Mouse (Mus musculus) hindbrain, postnatal 0 days (tissue): ENCODE results near the gene Tbc1d16. TPM values are rescaled to one million over a fixed set of nuclear protein-coding genes. Genes with fewer than 3 reads are reported as not detected.
"Not testable (repeated sequence)": the region's sequence is repeated elsewhere in the genome, so short reads cannot be mapped to it uniquely, and the experiment has no call there.

Experiments
- ATAC-seq: fragments of 200-750 bp; cut with Nextera tagmentation; 2 replicates; pipeline ENCODE4 v1.8.0; 2017; ENCODE audit warnings: mild to moderate bottlenecking, moderate TSS enrichment, moderate library complexity
- DNase-seq: peaks from one replicate; pipeline ENCODE4 v3.0.0-alpha.2; 2015; ENCODE audit warnings: low spot score
- H3K27ac ChIP-seq: fragments of 300-500 bp; sonication (generic); 2 replicates; pipeline ENCODE4 v1.5.1; 2014; ENCODE audit warnings: mild to moderate bottlenecking
- H3K27me3 ChIP-seq: fragments of 300-500 bp; sonication (generic); 2 replicates; pipeline ENCODE4 v1.6.1; 2014; ENCODE audit warnings: low read length, mixed read lengths; ENCODE audit not compliant: insufficient read depth
- H3K36me3 ChIP-seq: fragments of 300-500 bp; sonication (generic); 2 replicates; pipeline ENCODE4 v1.6.1; 2014; ENCODE audit warnings: low read length, mixed read lengths; ENCODE audit not compliant: insufficient read depth
- H3K4me1 ChIP-seq: fragments of 300-500 bp; sonication (generic); 2 replicates; pipeline ENCODE4 v1.6.1; 2014; ENCODE audit warnings: antibody characterized with exemption, low read length, mixed read lengths; ENCODE audit not compliant: insufficient read depth
- H3K4me2 ChIP-seq: fragments of 300-500 bp; sonication (generic); 2 replicates; pipeline ENCODE4 v1.6.1; 2014; ENCODE audit warnings: low read depth, mild to moderate bottlenecking, low read length, moderate library complexity, mixed read lengths
- H3K4me3 ChIP-seq: fragments of 300-500 bp; sonication (generic); 2 replicates; pipeline ENCODE4 v1.5.1; 2014; ENCODE audit warnings: low read length
- H3K9ac ChIP-seq: fragments of 300-500 bp; sonication (generic); replicated peaks from 2 replicates; pipeline ENCODE4 v1.6.1; 2014; ENCODE audit warnings: mild to moderate bottlenecking, low read length, moderate library complexity, mixed read lengths
- H3K9me3 ChIP-seq: fragments of 300-500 bp; sonication (generic); 2 replicates; pipeline ENCODE4 v1.6.1; 2016; ENCODE audit warnings: low read length, mixed read lengths
- CTCF ChIP-seq: IDR thresholded peaks from 2 replicates; pipeline ENCODE4 v1.5.1; 2016; ENCODE audit warnings: antibody characterized with exemption, control low read depth, low read depth
- WGBS: fragments of 180-500 bp; shearing (Covaris S2); extraction: QIAGEN DNeasy Blood & Tissue Kit; methylation state at CpG from one replicate; pipeline ENCODE4 v1.1.7; 2014; 5-methylcytosine and 5-hydroxymethylcytosine counted together
- polyA plus RNA-seq: library from polyadenylated mRNA; unstranded; fragments of >200 nt; fragmentation: Nextera tagmentation; extraction: Ambion mirVana; gene quantifications from 2 replicates; pipeline ENCODE4 v1.2.1, GENCODE M21; 2015
- total RNA-seq: library from RNA; depleted of rRNA; stranded (reverse); fragments of >200 nt; gene quantifications from 2 replicates; pipeline ENCODE4 v1.2.3, GENCODE M21; 2014

The Tbc1d16 gene
- total and polyA plus RNA-seq, 2 experiments from 2014 or later: 42.1 to 161 TPM

DNA sequence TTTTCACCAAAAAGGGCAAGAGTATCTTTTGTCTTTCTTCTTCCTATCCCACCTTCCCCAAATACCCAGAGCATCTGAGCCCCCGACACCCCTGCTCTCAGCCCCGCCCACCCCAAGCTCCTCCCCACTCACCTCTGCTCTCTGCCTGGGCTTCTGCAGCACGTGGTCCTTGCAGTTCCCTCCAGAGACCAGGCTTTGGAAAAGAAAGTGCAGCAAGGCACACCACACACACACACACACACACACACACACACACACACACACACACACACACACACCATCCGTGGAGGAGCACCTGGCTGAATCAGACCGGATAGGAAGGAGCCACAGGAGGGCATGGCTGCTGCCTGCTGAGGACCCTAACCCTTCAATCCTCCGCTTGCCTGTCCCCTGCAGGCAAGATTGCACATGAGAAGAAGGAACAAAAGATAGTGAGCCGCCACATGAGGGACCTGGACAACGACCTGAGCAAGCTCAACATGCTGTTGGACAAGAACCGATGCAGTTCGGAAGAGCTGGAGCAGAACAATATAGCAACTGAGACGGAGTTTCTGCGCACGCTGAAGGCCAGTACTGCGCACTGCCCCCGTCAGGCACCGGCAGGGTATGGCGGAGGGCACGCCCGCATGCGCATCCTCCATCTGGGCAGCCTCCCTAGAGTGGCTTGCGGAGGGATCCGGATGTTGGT, 24.7 kb upstream of the Tbc1d16 start:
- peak overlapping the region; percentile 48 for H3K4me2 ChIP-seq
- no peak overlapping the region for H3K9ac ChIP-seq
- peak; percentile 83 for DNase-seq
- no peaks in the 10 kb centered on the region for H3K4me1 ChIP-seq
- peak overlapping the region; percentile 16 for H3K4me3 ChIP-seq
- WGBS: 5% methylated on average over 22 of the region's 22 CpGs
- H3K27ac ChIP-seq: peak overlapping the region; percentile 51; the same call in 1 of the 2 replicates
- H3K9me3 ChIP-seq: no peaks in the 10 kb centered on the region
- H3K27me3 ChIP-seq: no peaks in the 10 kb centered on the region
- peak; percentile 86 for ATAC-seq
- no peaks in the 10 kb centered on the region for H3K36me3 ChIP-seq
- TF ChIP-seq CTCF: peak; percentile 80

GRCm38 (mm10) chr11:119250998-119251397, 22.7 kb upstream of the Tbc1d16 start:
- Histone ChIP-seq H3K9ac (no peak overlapping the region), H3K4me3 (no peak overlapping the region), H3K27me3 (no peaks in the 10 kb centered on the region), H3K9me3 (no peaks in the 10 kb centered on the region), H3K4me1 (no peaks in the 10 kb centered on the region), H3K36me3 (no peaks in the 10 kb centered on the region), H3K27ac (no peak overlapping the region), H3K4me2 (no peak overlapping the region)
- DNase-seq (no peak), ATAC-seq (no peak)
- no peak for TF ChIP-seq CTCF
- WGBS: 68% methylated on average over 17 of the region's 17 CpGs

DNA sequence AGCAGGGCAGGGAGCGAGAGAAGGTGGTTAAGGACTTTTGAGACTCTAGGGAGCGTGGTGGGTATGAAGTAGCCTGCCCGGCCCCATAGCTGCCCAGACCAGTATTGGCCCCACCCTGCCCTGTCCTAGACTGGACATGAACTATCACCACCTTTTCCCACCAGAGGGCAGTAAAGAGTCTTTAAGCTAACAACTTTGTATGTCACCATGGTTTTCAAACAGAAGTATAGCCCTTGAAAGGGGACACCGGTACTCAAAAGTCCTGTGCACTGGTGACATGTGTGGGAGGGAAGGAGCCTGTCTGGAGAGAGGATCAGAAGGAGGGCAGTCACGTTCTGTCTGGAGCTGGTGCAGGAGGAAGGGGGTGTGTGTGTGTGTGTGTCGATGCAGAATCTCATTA, 20.7 kb upstream of the Tbc1d16 start:
- H3K4me1 ChIP-seq: no peaks in the 10 kb centered on the region
- no peaks in the 10 kb centered on the region for H3K9me3 ChIP-seq
- peak; percentile 71 for TF ChIP-seq CTCF
- WGBS: 40% methylated on average over 6 of the region's 6 CpGs
- no peak overlapping the region for H3K4me3 ChIP-seq
- no peak overlapping the region for H3K4me2 ChIP-seq
- no peak overlapping the region for H3K27ac ChIP-seq
- no peak overlapping the region for H3K9ac ChIP-seq
- H3K27me3 ChIP-seq: no peaks in the 10 kb centered on the region
- DNase-seq: peak; percentile 90
- peak; percentile 60 for ATAC-seq
- no peaks in the 10 kb centered on the region for H3K36me3 ChIP-seq

- not testable (repeated sequence) for H3K9me3 ChIP-seq, H3K36me3 ChIP-seq, H3K9ac ChIP-seq, H3K27me3 ChIP-seq, ATAC-seq, H3K4me3 ChIP-seq, H3K27ac ChIP-seq, H3K4me1 ChIP-seq, H3K4me2 ChIP-seq, DNase-seq
- 91% methylated on average over 6 of the region's 6 CpGs for WGBS
Observed at GRCm38 (mm10) chr11:119245543-119245942, 17.2 kb upstream of the Tbc1d16 start.

- no peaks in the 10 kb centered on the region for H3K9me3 ChIP-seq
- ATAC-seq (no peak), DNase-seq (no peak)
- H3K27me3 ChIP-seq: no peaks in the 10 kb centered on the region
- TF ChIP-seq CTCF: no peak
- H3K27ac ChIP-seq: no peak overlapping the region
- H3K4me1 ChIP-seq: no peaks in the 10 kb centered on the region
- H3K9ac ChIP-seq: no peak overlapping the region
- no peak overlapping the region for H3K4me2 ChIP-seq
- H3K4me3 ChIP-seq: no peak overlapping the region
- 82% methylated on average over 12 of the region's 12 CpGs for WGBS
- H3K36me3 ChIP-seq: no peaks in the 10 kb centered on the region
Observed at GRCm38 (mm10) chr11:119239480-119239879, 11.2 kb upstream of the Tbc1d16 start.

DNA sequence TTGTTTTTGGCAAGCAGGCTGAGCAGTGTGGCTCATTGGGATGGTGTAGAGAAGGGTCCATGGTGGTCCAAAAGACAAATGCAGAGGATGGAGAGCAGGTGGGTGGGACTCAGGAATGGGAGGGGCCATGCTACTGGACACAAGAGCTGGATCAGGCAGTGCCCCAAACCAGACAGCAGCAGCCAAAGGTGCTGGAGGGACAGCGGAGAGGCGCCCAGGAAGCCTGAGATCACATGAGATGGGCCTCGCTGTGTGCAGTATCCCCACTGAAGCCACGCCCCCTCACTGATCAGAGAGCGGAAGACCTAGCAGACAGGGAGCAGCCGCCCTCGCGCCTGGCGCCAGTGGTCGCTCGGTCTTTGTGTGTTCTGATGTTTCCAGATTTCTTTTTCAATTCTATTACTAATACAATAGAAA, 10.0 kb upstream of the Tbc1d16 start:
- Histone ChIP-seq H3K9me3 (no peaks in the 10 kb centered on the region), H3K27me3 (no peaks in the 10 kb centered on the region), H3K36me3 (no peaks in the 10 kb centered on the region), H3K4me2 (peak overlapping the region; percentile 23), H3K4me3 (no peak overlapping the region; the same call in 1 of the 2 replicates), H3K4me1 (no peaks in the 10 kb centered on the region), H3K27ac (no peak overlapping the region), H3K9ac (0 out of 2 replicates have a peak overlapping the region, but pooled peaks have one; percentile 3)
- DNase-seq (peak; percentile 51), ATAC-seq (peak; percentile 42; the same call in 1 of the 2 replicates)
- WGBS: 28% methylated on average over 11 of the region's 11 CpGs
- no peak for TF ChIP-seq CTCF
